Mouse (Mus musculus) kidney, adult 2 months (tissue): ENCODE measurements around the gene Cntnap1.

Experiments
- CTCF ChIP-seq: fragments of 200-500 bp; conservative IDR thresholded peaks from 2 replicates; pipeline ENCODE4 v1.5.1; 2011; ENCODE audit warnings: low read depth, mild to moderate bottlenecking, control low read depth, low read length, moderate library complexity, mixed read lengths; ENCODE audit not compliant: insufficient read depth, insufficient read length
- POLR2A ChIP-seq: fragments of 200-500 bp; IDR thresholded peaks from one replicate; pipeline ENCODE4 v1.6.1; 2011; ENCODE audit warnings: low read depth, low read length, control low read depth

- no peak for TF ChIP-seq CTCF
- TF ChIP-seq POLR2A, result no peak
Observed at GRCm38 (mm10) chr11:101149178-101150105, 20.9 kb upstream of the Cntnap1 start.
